Mouse (Mus musculus) MEL (cell line): Measurements from ENCODE around the gene Ubtf.

Experiments used
- CHD2 ChIP-seq: IDR thresholded peaks from 2 replicates; pipeline ENCODE4 v1.6.1; 2011; ENCODE audit warnings: low read length, improper control_type of control experiment
- CTCF ChIP-seq, 3 experiments: IDR thresholded peaks in 2 of 3; conservative IDR thresholded peaks in 1 of 3; 2 replicates each; pipeline ENCODE4 v1.5.1; 2011 to 2012; ENCODE audit warnings: low read length in 3 of 3, low read depth in 2 of 3, mild to moderate bottlenecking in 2 of 3, improper control_type of control experiment in 1 of 3, inconsistent platforms in 1 of 3, mixed read lengths in 1 of 3, moderate library complexity in 1 of 3; ENCODE audit not compliant: control insufficient read depth in 1 of 3, insufficient read depth in 1 of 3, poor library complexity in 1 of 3, severe bottlenecking in 1 of 3
- MAFK ChIP-seq: IDR thresholded peaks from 2 replicates; pipeline ENCODE4 v1.6.1; 2011; ENCODE audit warnings: low read depth, mild to moderate bottlenecking, low read length, improper control_type of control experiment, borderline replicate concordance
- MAX ChIP-seq: IDR thresholded peaks from 2 replicates; pipeline ENCODE4 v1.6.1; 2011; ENCODE audit warnings: low read length, improper control_type of control experiment
- MYC ChIP-seq: IDR thresholded peaks from 2 replicates; pipeline ENCODE4 v1.6.1; 2011; ENCODE audit warnings: low read depth, mild to moderate bottlenecking, low read length, improper control_type of control experiment, moderate library complexity
- NELFE ChIP-seq: IDR thresholded peaks from 2 replicates; pipeline ENCODE4 v1.6.1; 2011; ENCODE audit warnings: low read depth, low read length, improper control_type of control experiment
- NRF1 ChIP-seq: IDR thresholded peaks from 2 replicates; pipeline ENCODE4 v1.6.1; 2014; ENCODE audit warnings: low read depth, mild to moderate bottlenecking, inconsistent platforms, low read length, improper control_type of control experiment, moderate library complexity; ENCODE audit not compliant: poor library complexity, insufficient read depth, severe bottlenecking
- RCOR1 ChIP-seq: IDR thresholded peaks from 2 replicates; pipeline ENCODE4 v1.6.1; 2012; ENCODE audit warnings: low read depth, mild to moderate bottlenecking, inconsistent platforms, low read length, improper control_type of control experiment
- UBTF ChIP-seq: IDR thresholded peaks from 2 replicates; pipeline ENCODE4 v1.6.1; 2012; ENCODE audit warnings: low read depth, mild to moderate bottlenecking, inconsistent platforms, low read length, improper control_type of control experiment, moderate library complexity, borderline replicate concordance; ENCODE audit not compliant: insufficient read depth
- USF2 ChIP-seq, 2 experiments: IDR thresholded peaks; 2 replicates each; pipeline ENCODE4 v1.6.1; 2011 to 2012; ENCODE audit warnings: improper control_type of control experiment in 2 of 2, low read length in 2 of 2, borderline replicate concordance in 1 of 2, inconsistent platforms in 1 of 2, low read depth in 1 of 2, mild to moderate bottlenecking in 1 of 2; ENCODE audit not compliant: insufficient read depth in 1 of 2
- ZC3H11A ChIP-seq: IDR thresholded peaks from 2 replicates; pipeline ENCODE4 v1.6.1; 2012; ENCODE audit warnings: low read depth, mild to moderate bottlenecking, inconsistent platforms, low read length, improper control_type of control experiment
- ZMIZ1 ChIP-seq: IDR thresholded peaks from 2 replicates; pipeline ENCODE4 v1.6.1; 2012; ENCODE audit warnings: low read depth, mild to moderate bottlenecking, inconsistent platforms, low read length, improper control_type of control experiment, moderate library complexity

- TF ChIP-seq RCOR1 (no peak), NRF1 (no peak), CTCF (IDR thresholded peaks at IDR 0.05 in 2 of 3, conservative IDR thresholded peaks at IDR 0.05 in 1 of 3; ENCODE audit: control insufficient read depth in 1 of 3, insufficient read depth in 1 of 3, low read depth in 2 of 3, low read length in 3 of 3, poor library complexity in 1 of 3, severe bottlenecking in 1 of 3) (no peak; a peak in 1 of 6 replicates), MYC (no peak), ZMIZ1 (no peak), NELFE (no peak), UBTF (no peak), MAX (no peak), USF2 (IDR thresholded peaks at IDR 0.05; ENCODE audit: borderline replicate concordance in 1 of 2, insufficient read depth in 1 of 2, low read depth in 1 of 2, low read length in 2 of 2) (no peak), ZC3H11A (no peak), CHD2 (no peak), MAFK (no peak)
Measured at GRCm38 (mm10) chr11:102305359-102305758, 14.2 kb downstream of the Ubtf start.
